Mouse (Mus musculus) liver (tissue): ENCODE data around the gene Bcl11b.
A peak's percentile ranks its signal among the peaks of the same experiment; 100 is the strongest.

Experiments used
- DNase-seq: peaks from one replicate; pipeline ENCODE4 v3.0.0-alpha.2; 2020; ENCODE audit warnings: mixed read lengths

Bcl11b gene

DNA sequence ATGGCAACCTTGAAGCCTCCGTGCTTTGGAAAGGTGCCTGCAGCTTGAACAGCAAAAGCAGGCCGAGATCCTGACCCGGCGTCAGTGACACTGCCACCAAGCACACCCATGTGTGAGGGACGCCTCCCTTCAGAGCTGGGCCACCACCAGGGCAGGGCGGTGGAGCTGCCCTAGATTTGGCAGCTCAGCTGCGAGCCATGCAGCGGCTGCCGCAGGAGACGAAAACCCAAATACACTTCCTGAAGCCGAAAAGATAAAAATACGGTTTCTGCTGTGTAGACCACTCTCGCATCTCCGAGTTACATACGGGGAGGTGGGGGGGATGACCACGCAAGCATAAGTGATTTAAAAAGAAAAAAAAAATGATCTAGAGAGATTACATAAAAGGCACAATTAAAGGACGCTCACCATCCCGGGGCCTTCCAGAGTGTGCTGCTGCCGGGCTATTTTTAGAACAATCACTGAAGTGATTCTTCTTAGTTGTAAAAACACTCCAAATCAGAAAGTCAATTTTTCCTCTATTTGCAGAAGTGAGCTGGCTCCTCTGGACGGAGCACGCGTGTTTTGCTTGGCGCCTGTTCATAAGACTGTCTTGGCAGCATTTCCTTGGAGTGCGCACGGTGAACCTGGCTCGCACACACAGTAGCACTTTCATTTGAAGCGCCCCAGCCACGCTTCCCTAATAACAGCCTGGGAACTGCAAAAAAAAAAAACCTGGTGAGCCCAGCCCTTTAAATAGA lies 72.6 kb downstream of the Bcl11b start:
- peak; percentile 26 for DNase-seq

DNA sequence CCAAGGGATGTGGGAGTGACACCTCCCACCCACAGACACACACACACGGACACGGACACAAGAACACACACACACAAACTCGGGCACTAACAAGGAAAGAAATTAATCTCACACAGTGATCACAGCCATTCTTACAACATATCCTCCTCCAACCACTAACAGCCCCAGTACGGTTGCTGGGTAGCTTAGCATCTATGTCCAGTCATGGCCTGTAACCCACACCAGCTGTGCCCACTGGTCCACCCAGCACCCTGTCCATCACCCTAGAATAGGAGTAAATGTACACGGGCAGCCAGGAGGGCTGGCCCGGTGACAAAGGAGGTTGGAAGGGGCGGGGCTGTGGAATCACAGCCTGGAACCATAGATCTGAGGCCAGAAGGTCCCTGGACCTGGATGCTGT lies 74.5 kb downstream of the Bcl11b start:
- DNase-seq = no peak

DNA sequence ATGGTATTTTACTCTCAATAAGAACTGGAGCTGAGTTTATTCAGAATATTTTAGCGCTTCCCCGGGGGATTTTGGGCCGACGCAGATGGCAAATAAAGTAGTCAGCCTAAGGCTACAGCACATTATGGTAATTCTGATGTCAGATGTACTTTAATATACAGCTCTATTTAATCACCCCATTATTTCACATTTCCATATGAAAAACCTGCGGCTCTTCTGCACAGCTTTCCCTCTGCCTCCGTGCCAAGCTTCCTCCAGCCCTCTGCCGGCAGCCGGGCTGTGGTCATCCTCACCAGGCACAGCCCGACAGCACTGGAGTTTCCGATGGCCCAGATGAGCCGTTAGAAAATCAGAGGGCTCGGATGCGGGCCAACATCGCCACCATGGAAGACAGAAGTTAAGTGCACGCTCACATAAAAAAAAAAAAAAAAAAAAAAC lies 74.9 kb downstream of the Bcl11b start:
- DNase-seq = no peak

DNA sequence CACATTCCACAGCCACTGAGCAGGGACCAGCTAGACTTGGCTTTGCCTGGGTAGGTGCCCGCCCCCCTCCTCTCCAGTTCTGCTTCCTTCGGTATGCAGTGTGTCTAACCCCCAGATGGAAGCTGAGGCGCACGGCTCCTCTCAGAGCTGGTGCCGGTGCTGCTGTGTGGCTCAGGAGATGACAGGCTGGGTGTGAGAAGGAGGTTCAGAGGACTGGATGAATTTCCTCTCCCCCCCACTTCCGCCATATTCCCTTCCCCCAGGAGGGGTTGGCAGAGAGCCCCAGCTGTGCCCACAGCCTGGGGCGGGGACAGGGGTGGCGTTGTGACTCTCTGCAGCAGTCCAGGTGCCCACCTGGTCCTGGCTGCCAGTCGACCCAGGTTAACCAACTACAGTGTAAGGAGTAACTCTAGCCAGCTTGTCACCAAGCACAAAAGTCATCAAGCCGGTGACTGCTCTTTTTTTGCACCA lies 75.4 kb downstream of the Bcl11b start:
- DNase-seq = no peak

DNA sequence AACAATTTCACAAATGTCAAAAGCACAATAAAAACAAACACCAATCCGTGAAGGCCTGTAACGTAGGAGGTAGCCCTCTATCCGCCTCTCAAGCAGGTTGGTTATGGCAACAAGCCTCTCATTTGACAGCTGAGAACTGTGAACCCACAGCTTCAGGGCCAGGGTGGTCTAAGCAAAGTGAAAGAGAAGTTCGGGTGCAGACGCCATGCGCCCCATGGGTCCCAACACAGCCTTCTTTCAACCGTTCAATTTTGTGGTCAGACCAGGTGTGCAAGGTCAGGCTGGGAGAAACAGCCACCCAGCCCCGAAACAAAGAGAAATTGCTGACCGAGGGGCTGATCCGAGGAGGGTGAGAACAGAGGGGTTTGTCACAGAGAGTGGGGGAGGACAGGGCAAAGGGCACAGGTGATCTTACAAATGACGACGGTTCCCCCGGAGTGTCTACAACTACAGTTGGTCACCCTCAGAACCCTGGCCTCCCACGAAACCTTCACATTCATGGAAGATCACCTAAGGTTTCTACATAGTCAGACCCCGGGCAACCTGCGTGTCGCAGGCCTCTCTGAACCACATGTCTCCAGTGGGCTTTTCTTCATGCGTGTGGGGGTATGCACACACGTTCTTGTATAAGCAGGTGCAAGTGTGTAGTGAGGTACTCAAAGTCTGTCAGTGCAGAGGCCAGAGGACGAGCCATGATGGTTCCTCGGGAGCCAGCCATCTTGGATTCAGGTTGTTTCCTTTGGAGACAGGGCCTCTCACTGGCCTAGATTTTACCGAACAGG lies 77.1 kb downstream of the Bcl11b start:
- no peak for DNase-seq

DNA sequence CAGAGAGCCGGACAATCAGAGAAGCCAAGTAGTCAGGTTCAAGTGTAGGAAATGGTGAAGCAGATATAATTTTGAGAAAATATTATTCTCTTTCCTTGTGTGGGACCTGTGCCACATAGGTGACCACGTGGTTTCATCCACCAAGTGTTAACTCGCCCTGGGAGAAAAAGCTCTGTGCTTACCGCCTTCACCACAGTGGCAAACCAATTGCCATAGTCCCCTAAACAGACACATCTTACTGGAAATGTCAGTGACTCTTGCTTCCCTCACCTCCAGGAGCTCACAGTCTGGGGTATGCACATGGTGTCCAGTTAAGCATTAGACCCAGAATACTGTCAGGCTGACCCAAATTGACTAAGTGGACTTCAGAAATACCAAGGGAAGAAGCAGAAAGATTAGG lies 78.7 kb downstream of the Bcl11b start:
- no peak for DNase-seq

DNA sequence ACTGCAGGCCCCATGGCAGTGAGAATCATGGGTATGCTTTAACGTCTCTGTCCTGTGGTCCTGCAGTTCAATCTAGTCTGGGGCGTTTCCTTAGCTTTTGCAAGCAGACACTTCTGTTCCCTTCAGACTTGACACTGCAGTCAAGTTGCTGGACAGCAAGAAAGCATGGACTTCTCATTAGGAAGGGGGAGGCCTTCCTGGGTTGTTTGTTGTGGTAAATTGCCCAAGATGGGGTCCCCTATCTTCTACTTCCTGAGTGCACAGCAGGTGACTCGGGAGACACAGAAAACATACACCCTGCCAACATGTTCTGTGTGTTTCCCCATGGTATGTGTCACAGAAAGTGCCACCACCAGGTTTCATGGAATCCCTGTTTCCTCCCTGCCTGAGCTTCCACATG lies 79.4 kb downstream of the Bcl11b start:
- DNase-seq = no peak

DNA sequence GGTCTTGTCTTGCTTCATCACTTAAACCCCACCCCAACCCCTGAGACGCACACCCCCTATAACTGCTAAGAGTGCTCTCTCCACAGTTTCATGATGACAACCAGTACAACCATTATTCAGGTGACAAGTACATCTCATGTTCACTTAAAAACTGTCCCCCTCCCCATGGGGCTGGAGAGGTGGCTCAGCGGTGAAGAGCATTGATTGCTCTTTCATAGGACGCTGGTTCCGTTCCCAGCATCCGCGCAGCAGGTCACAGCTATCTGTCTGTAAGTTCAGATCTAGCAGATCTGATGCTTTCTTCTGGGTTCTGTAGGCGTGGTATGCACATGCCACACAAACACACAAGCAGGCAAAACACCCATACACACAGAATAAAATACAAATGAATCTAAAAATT lies 81.2 kb downstream of the Bcl11b start:
- DNase-seq = no peak

DNA sequence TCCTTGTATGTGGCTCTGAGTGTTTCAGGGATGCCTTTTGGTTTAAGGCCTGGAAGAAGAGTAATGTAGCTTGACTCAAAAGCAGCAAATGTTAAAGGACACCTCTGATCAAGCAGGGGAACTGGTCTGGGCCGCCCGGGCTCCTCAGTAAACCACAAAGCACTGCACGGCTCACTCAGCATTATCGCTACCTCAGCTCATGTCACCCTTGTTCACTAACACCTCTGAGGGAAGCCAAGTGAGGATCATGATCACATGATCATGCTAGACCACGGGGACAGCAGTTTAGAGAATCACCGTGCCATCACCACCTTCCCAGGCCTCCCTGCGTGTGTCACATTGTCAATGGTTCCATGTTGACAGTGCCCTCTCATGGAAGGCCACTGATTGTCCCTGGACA lies 81.8 kb downstream of the Bcl11b start:
- DNase-seq = no peak

DNA sequence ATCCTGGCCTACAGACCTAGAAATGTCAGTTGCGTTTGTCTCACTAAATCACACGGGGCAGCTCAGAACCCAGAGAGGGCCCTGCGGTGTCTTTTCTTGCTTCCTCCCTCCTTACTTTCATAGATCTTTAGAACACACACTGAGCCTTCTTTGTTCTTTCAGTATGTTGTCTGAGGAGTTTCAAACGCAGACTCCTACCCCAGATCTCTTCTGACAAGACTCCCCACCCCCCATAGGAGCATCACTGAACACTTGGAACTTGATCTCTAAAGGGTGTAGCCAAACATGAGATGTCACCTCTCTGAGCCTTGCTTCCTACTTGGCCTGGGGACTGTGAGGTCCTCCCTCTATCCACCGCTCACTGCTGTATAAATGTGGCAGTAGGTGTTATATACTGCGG lies 82.2 kb downstream of the Bcl11b start:
- DNase-seq = no peak

DNA sequence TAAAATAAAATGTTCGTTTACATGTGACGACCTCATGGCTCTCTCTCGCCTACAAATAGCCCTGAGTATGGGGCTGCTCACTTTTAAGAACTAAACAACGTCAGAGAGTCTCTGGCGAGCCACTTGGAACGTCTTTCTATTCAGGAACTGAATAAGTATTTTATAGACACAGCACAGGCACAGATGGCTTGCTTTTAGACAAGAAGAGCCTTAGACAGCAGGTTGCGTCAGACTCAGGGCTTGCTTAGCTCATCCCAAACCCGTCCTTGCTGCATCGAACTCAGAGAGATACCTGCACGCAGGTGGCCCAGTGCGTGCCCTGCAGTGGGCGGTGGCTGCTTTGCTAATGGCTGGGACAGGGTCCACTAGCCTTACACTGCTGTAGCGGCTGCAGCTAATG lies 82.7 kb downstream of the Bcl11b start:
- DNase-seq = no peak

DNA sequence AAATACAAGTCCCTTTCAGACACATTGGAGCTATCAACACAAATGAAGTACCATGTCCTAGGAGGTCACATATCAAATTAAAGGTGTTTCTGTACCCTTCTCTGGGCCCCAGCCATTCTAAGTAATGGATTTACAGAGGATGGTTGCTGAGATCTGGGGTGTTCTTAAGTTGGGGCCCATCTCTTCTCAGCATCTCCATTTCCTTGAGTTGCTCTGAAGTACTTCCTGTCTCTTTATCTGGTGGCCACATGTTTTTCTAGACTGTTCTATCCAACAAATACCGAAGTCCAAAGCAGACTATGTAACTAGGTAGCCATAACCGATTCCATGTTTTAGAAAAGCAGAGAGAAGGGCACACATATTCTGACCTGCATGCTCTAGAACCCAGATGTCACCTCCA lies 83.3 kb downstream of the Bcl11b start:
- no peak for DNase-seq

DNA sequence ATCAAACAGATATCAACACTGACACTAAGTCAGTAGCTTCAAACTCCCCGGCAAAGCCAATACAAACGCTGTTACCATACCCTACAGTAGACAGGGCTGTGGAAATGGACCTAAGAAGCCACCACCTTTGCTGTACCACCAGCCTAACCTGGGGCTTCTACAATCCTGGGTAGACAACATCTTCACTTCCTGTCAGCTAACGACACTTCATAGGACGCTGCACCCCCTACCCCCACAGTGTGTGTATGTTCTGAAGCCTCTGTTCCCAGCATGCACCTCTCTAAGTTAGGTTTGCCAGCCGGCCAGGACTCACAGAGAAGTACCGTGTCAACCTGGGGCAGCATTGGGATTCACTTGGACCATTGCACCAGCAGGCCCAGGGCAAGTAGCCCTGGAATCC lies 84.6 kb downstream of the Bcl11b start:
- no peak for DNase-seq

DNA sequence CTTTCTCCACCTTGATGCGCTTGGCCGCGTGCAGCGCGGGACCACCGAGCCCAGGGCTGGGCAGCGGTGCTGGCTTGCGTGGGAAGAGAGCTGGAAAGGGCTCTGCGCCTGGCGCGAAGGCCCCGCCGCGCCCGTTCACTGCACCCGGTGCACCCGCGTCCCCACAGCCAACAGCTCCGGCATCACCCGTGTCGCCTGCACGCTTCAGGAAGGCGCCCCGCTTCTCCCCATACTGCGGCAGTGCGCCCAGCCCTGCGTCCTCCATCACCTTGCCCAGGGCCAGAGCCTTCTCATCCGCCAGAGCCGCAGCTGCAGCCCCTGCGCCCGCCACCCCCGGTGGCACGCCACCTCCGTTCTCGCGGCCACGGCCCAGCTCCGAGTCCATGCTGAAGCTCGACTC lies 87.4 kb downstream of the Bcl11b start:
- no peak for DNase-seq

DNA sequence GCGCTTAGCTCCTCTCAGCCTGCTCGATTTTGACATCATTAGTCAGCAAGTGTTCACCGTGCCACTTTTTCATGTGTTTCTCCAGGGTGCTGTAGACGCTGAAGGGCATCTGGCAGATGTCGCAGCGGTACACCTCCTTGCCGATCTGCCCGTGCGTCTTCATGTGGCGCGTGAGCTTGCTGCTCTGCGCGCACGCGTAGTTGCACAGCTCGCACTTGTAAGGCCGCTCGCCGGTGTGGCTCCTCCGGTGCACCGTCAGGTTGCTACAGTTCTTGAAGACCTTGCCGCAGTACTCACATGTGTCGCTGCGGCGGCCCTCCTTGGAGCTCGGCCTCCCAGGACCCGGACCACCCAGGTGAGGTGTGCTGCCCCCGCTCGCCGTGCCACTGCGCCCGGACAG lies 88.0 kb downstream of the Bcl11b start:
- no peak for DNase-seq

DNA sequence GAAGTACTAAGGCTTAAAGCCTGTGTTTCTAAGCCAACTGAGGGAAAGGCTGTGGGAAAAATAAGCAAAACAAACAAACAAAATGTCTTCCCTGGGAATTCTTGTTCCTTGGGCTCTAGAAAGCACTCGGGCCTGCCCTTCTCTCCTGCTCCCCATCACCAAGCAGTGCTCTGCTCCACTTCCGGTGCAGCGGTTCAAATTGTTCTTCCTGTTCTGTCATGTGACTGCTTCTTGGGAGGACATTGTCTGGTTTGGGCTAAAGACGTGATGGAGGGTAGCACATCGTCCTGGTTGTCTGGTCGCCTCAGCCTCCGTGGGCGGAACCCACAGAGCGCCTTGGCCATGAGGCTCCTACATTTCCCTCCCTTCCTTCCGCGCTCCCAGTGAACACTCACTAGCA lies 94.6 kb downstream of the Bcl11b start:
- no peak for DNase-seq

DNA sequence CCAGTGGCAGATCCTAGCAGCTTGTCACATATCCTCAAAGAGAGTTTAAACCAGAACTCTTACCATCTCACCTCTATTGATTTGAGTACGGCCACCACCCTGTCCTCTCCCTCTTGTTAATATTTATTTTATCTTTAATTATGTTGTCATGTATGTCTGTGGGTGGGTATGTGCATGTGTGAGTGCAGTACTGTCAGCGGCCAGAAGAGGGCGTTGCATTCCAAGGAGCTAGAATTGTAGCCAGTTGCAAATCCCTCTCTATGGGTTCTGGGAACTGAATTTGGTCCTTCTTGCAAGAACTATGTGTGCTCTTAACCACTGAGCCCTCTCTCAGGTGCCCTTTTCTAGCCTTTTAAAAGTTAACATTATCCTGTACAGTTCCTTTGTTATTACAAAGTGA lies 98.1 kb downstream of the Bcl11b start:
- no peak for DNase-seq

DNA sequence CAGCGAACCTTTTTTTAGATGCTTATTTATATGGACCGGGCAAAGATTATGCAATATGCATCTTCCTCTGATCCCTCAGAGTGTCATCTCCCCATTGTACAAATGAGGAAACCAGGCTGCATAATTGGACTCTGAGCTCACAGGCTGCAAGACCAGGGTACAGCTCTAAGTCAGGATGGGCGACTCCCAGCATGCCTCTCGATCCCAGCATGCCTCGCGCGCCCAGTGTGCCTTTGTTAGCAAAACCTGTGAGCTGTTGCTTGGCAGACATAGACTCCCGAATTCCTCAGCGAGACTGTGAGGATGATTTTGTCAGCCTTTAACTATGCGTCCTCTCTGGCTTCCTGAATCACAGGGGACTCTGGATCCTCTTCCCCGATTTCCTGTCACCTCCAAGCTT lies 98.9 kb downstream of the Bcl11b start:
- DNase-seq = no peak

DNA sequence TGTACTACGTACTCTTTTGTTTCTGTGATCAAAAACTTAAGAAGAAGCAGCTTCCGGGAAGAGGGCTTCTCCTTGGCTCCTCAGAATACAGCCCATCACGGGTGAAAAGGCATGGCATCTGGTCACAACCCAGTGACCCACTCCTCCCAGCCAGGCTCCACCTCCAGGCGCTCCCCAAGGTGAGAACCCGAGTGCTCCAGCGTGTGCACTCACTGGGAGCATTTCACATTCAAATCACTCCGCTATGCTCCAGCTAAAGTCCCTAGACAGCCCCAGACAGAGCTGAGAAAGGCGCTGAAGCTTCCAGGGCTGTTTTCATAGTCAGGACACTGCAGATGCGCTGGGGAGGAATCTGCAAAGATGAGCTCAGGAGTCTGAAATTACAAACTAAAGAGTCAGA lies 99.5 kb downstream of the Bcl11b start:
- no peak for DNase-seq

DNA sequence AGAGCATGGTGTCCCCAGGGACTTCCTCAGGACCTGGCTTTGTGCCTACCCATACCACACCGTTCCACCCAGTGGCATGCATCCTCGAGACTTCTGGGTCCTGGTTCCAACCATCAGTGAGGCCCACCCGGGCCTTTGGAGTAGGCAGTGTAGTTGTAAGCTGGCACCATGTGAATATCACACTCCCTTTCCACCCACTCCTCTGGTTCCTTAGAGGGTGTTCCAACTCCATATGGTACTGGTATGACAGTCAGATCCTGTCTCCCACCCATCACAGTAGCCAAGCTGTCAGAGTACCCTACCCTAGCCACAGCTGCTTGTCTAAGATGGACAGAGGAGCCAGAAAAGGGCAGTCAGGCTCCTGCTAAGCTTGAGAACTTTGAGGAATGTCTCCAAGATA lies 112.0 kb downstream of the Bcl11b start:
- DNase-seq = no peak

DNA sequence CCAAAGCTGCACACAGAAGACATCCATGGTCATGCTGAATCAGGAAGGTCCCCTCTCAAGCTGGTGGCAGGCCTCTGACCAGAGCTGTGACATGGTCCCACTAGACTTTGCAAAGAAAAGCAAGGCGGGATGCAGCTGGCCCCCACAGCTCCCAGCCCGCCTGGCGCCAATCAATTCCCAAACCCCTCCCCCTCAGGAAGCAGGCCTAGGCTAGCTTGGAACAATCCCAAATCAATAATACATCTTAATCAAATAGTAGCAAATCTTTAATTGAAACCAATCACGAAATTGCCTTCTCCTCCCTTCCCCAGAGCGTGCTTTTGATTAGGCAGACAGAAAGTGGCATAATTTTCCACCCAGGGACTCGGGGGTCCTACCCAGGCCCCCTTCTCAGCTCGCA lies 113.1 kb downstream of the Bcl11b start:
- no peak for DNase-seq

DNA sequence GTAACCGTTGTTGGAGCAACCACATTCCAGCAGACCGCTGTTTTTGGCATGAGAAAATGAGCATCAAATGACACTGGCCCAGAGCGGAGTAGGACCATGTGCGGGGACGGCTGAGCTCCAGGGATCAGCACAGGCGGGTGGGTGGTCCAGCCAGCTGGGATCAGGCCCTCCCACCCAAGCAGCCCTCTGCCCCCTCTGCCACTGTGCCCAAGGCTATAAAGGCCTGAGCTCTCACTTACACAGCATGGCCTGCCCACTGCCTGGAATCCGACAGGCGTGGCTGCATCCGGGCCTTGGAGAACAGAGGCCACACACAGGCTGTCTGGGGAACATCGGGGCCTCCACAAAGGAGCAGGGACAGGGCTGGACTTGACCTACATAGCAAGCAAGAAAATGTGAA lies 113.6 kb downstream of the Bcl11b start:
- no peak for DNase-seq

DNA sequence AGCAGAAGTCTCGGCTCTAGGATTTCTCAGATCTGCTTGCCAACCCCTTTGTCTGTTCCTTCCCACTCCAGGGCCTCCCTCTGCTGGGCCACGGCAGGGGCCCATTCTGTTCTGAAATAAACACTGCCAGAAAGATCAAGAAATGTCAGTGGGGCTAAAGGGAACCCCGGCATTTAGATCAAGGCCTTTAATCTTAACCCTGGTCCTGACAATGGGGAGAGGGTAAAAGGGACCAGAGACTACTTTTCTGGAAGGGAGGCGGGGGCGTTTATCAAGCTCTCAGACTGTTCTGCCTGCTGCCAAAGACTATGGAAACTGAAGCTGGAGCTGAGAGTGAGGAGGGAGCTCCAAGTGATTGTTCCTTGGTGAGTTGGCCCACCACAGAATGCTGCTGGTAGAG lies 114.8 kb downstream of the Bcl11b start:
- no peak for DNase-seq

DNA sequence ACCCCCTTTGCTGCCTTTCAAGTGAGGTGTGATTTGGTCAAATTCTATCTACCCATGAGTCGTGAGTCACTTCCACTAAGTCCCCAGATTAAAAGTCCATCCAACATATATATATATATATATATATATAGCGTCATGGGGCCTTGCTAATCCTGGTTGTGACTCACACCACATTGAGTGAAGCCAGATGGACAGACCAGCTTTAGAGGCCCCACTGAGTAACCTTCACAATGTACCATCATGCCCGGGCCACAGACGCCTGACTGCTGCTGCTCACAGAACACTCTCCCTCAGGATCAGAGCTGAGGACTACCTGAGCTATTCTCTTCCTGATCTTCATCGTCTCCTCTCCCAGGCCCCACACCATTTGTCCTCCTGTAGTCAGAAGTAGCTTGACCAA lies 115.4 kb downstream of the Bcl11b start:
- DNase-seq = no peak

DNA sequence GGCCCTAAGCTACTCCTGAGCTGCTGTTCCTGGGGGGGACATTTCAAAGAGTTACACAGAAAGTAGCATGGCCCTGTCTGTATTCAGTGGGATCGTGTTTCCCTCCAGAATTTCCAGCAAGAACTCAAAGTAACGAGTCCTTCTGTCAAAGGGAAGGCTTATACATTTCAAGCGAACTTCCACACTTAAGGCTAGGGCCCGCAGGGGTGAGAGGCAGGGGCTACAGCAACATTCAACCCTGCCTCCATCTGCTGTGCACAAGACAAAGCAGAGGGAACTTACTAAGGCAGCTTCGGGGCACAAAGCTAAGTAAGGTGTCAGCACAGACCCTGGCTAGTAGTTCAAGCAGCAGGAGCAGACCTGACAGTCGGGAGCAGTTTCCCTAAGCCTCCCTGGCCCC lies 115.8 kb downstream of the Bcl11b start:
- no peak for DNase-seq
